Mouse (Mus musculus) kidney, embryonic 15.5 days (tissue): ENCODE measurements at regions not wholly inside any gene's neighbourhood (a gene's known extent, or its start where the extent isn't known, plus 50 kb on each side); places are given as distances from the start of the nearest gene placed in this dataset.
"Not testable (repeated sequence)": the region's sequence is repeated elsewhere in the genome, so short reads cannot be mapped to it uniquely, and the experiment has no call there.

Source experiments
- ATAC-seq: fragments of 200-750 bp; cut with Nextera tagmentation; replicated peaks from 2 replicates; pipeline ENCODE4 v1.8.0; 2017; ENCODE audit warnings: moderate TSS enrichment; ENCODE audit not compliant: low FRiP score
- H3K27ac ChIP-seq: fragments of 300-500 bp; sonication (generic); 2 replicates; pipeline ENCODE4 v1.5.1; 2015; ENCODE audit warnings: mild to moderate bottlenecking, inconsistent platforms
- H3K27me3 ChIP-seq: fragments of 300-500 bp; sonication (generic); 2 replicates; pipeline ENCODE4 v1.6.1; 2015; ENCODE audit warnings: inconsistent platforms
- H3K36me3 ChIP-seq: fragments of 300-500 bp; sonication (generic); 2 replicates; pipeline ENCODE4 v1.6.1; 2015; ENCODE audit warnings: inconsistent platforms
- H3K4me1 ChIP-seq: fragments of 300-500 bp; sonication (generic); 2 replicates; pipeline ENCODE4 v1.6.1; 2015; ENCODE audit warnings: inconsistent platforms
- H3K4me2 ChIP-seq: fragments of 300-500 bp; sonication (generic); 2 replicates; pipeline ENCODE4 v1.6.1; 2015; ENCODE audit warnings: moderate library complexity, mild to moderate bottlenecking, inconsistent platforms
- H3K4me3 ChIP-seq: fragments of 300-500 bp; sonication (generic); replicated peaks from 2 replicates; pipeline ENCODE4 v1.5.1; 2015; ENCODE audit warnings: mild to moderate bottlenecking, inconsistent platforms
- H3K9ac ChIP-seq: fragments of 300-500 bp; sonication (generic); 2 replicates; pipeline ENCODE4 v1.6.1; 2015; ENCODE audit warnings: mild to moderate bottlenecking, inconsistent platforms
- H3K9me3 ChIP-seq: fragments of 300-500 bp; sonication (generic); replicated peaks from 2 replicates; pipeline ENCODE4 v1.6.1; 2016; ENCODE audit warnings: inconsistent platforms
- WGBS: fragments of 180-500 bp; shearing (Covaris S2); methylation state at CpG from one replicate; pipeline ENCODE4 v1.1.7; 2015; ENCODE audit warnings: mixed read lengths; 5-methylcytosine and 5-hydroxymethylcytosine counted together

DNA sequence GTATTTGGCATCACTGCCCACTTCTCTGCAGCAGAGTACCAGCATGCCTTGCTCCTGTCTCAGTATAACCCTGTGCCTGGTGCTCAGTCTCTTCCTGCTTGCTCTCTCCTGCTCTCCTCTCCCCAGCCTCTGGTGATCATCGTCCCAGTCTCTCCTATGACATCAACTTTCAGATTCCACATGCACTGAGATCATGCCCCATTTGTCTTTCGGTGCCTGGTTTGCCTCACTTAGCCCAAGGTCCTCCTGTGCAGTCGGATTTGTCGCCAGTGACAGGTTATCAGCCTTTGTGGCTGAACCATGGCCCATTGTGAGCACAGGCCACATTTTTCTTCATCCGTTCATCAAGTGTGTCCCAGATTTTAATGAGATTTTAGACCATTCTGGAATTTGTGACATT, 314.0 kb downstream of the Diras2 start:
- H3K27me3 ChIP-seq: no peaks in the 10 kb centered on the region

GRCm38 (mm10) chr13:52217741-52218140, 313.3 kb downstream of the Diras2 start:
- Histone ChIP-seq H3K36me3 (no peaks in the 10 kb centered on the region), H3K4me2 (no peak overlapping the region), H3K27me3 (no peaks in the 10 kb centered on the region), H3K9ac (no peak overlapping the region), H3K27ac (no peak overlapping the region), H3K4me1 (peaks cover 12% of the 10 kb centered on the region), H3K9me3 (no peaks in the 10 kb centered on the region), H3K4me3 (no peak overlapping the region)
- 66% methylated on average over 7 of the region's 7 CpGs for WGBS
- ATAC-seq: no peak

More for the DNA sequence above, 314.0 kb downstream of the Diras2 start:
- Histone ChIP-seq H3K36me3 (no peaks in the 10 kb centered on the region), H3K4me1 (peaks cover 5% of the 10 kb centered on the region), H3K4me3 (no peak overlapping the region), H3K9me3 (no peaks in the 10 kb centered on the region), H3K9ac (no peak overlapping the region), H3K4me2 (no peak overlapping the region), H3K27ac (no peak overlapping the region)
- WGBS: 78% methylated on average over 5 of the region's 5 CpGs
- ATAC-seq: no peak

GRCm38 (mm10) chr13:52222315-52223097, 308.6 kb downstream of the Diras2 start:
- Histone ChIP-seq H3K4me2 (no peak overlapping the region), H3K4me1 (peaks cover 19% of the 10 kb centered on the region), H3K4me3 (no peak overlapping the region), H3K27ac (no peak overlapping the region), H3K9ac (no peak overlapping the region), H3K9me3 (no peaks in the 10 kb centered on the region), H3K36me3 (no peaks in the 10 kb centered on the region), H3K27me3 (no peaks in the 10 kb centered on the region)
- ATAC-seq: 0 out of 2 replicates have a peak, but pooled peaks have one; percentile 29
- 35% methylated on average over 11 of the region's 11 CpGs for WGBS

- Histone ChIP-seq H3K9ac (no peak overlapping the region), H3K27ac (no peak overlapping the region), H3K4me2 (no peak overlapping the region), H3K36me3 (no peaks in the 10 kb centered on the region), H3K27me3 (no peaks in the 10 kb centered on the region), H3K9me3 (no peaks in the 10 kb centered on the region), H3K4me3 (no peak overlapping the region), H3K4me1 (peaks cover 19% of the 10 kb centered on the region)
- peak; percentile 25; the same call in 1 of the 2 replicates for ATAC-seq
- WGBS: 68% methylated on average over 6 of the region's 6 CpGs
These were observed 307.7 kb downstream of the Diras2 start for GRCm38 (mm10) chr13:52223098-52223962.

GRCm38 (mm10) chr13:52233971-52234370, 297.1 kb downstream of the Diras2 start:
- H3K9me3 ChIP-seq: no peaks in the 10 kb centered on the region
- H3K27ac ChIP-seq: no peak overlapping the region
- WGBS: 65% methylated on average over 5 of the region's 5 CpGs
- H3K27me3 ChIP-seq: no peaks in the 10 kb centered on the region
- H3K4me1 ChIP-seq: peaks cover 7% of the 10 kb centered on the region; the same call in 1 of the 2 replicates
- no peak overlapping the region for H3K4me3 ChIP-seq
- ATAC-seq: no peak
- H3K4me2 ChIP-seq: no peak overlapping the region
- no peaks in the 10 kb centered on the region for H3K36me3 ChIP-seq
- H3K9ac ChIP-seq: no peak overlapping the region

DNA sequence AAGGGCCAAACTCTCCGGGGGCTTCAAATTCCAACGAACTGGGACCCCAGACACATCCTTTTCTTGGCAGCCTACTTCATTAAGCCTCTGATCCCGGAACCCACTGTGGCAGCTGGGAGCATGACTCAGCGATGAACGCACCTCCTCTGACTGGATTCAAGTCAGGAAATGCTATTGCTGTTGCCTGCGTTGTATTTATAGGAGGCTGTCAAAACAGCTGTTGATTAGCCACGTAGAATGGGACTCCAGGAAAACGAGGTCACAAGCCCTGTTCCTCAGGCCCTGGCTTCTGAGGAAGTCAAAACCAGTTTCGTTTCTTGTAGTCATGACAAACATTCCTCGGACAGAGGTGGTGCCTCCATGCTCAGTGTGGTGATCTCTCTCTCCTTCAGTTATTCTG, 295.0 kb downstream of the Diras2 start:
- Histone ChIP-seq H3K27ac (no peak overlapping the region), H3K27me3 (no peaks in the 10 kb centered on the region), H3K36me3 (no peaks in the 10 kb centered on the region), H3K4me3 (no peak overlapping the region), H3K4me2 (no peak overlapping the region), H3K4me1 (peaks cover 7% of the 10 kb centered on the region; the same call in 1 of the 2 replicates), H3K9me3 (no peaks in the 10 kb centered on the region), H3K9ac (no peak overlapping the region)
- no peak for ATAC-seq
- 38% methylated on average over 10 of the region's 10 CpGs for WGBS

GRCm38 (mm10) chr13:52239563-52239962, 291.5 kb downstream of the Diras2 start:
- Histone ChIP-seq H3K4me2 (no peak overlapping the region), H3K9me3 (no peaks in the 10 kb centered on the region), H3K36me3 (no peaks in the 10 kb centered on the region), H3K4me3 (no peak overlapping the region), H3K4me1 (peaks cover 7% of the 10 kb centered on the region; the same call in 1 of the 2 replicates), H3K27ac (no peak overlapping the region), H3K27me3 (no peaks in the 10 kb centered on the region), H3K9ac (no peak overlapping the region)
- no peak for ATAC-seq
- WGBS: 98% methylated on average over 1 of the region's 1 CpGs

- no peaks in the 10 kb centered on the region for H3K9me3 ChIP-seq
- H3K27ac ChIP-seq: no peak overlapping the region
- H3K27me3 ChIP-seq: no peaks in the 10 kb centered on the region
- ATAC-seq: no peak
- no peak overlapping the region for H3K4me3 ChIP-seq
- H3K36me3 ChIP-seq: no peaks in the 10 kb centered on the region
- H3K4me1 ChIP-seq: no peaks in the 10 kb centered on the region
- H3K9ac ChIP-seq: no peak overlapping the region
- H3K4me2 ChIP-seq: no peak overlapping the region
- 50% methylated on average over 1 of the region's 1 CpGs for WGBS
These were observed 289.3 kb downstream of the Diras2 start for GRCm38 (mm10) chr13:52241761-52242160.

GRCm38 (mm10) chr13:52249492-52249891, 281.6 kb downstream of the Diras2 start:
- Histone ChIP-seq H3K4me1 (no peaks in the 10 kb centered on the region), H3K27me3 (0 out of 2 replicates have a peak, but pooled peaks cover 5% of the 10 kb centered on the region), H3K27ac (no peak overlapping the region), H3K4me3 (no peak overlapping the region), H3K9me3 (no peaks in the 10 kb centered on the region), H3K9ac (no peak overlapping the region), H3K36me3 (no peaks in the 10 kb centered on the region), H3K4me2 (no peak overlapping the region)
- no peak for ATAC-seq
- WGBS: 87% methylated on average over 2 of the region's 2 CpGs

GRCm38 (mm10) chr13:52250371-52250770, 280.7 kb downstream of the Diras2 start:
- no peaks in the 10 kb centered on the region for H3K4me1 ChIP-seq
- no peak for ATAC-seq
- H3K27ac ChIP-seq: no peak overlapping the region
- 0 out of 2 replicates have a peak, but pooled peaks cover 5% of the 10 kb centered on the region for H3K27me3 ChIP-seq
- no peak overlapping the region for H3K4me3 ChIP-seq
- H3K36me3 ChIP-seq: no peaks in the 10 kb centered on the region
- 62% methylated on average over 4 of the region's 4 CpGs for WGBS
- H3K4me2 ChIP-seq: no peak overlapping the region
- no peak overlapping the region for H3K9ac ChIP-seq
- H3K9me3 ChIP-seq: no peaks in the 10 kb centered on the region

DNA sequence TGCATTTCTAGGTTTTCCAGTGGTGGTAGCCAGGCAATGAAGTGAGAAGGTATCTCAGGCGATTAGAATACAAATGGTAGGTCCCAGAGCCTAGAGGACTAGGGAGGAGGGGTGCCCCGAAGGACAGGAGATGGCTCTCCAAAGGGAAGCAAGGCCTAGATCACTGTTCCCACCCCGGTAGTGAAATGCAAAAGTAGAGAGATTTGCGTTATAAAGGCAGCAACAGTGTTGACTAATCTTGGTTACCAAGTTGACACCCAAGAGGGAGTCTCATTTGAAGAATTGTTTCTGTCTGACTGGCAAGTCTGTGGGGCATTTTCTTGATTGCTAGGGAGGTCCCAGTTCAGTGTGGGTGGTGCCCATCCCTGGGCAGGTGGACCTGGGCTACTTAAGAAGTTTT, 278.8 kb downstream of the Diras2 start:
- 42% methylated on average over 4 of the region's 4 CpGs for WGBS

DNA sequence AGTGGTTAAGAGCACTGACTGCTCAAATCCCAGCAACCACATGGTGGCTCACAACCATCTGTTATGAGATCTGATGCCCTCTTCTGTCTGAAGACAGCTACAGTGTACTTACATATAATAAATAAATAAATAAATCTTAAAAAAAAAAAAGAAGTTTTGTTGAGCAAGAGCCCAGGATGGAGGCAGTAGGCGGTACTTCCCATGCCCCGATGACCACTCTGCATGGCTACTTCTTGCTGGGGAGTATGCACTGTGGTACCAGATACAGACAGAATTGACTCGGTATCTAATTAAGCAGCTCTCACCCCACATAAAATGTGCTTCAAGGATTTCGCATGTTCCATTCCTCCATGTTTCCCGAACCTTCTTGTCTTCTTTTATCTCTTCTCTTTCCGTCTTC, 278.4 kb downstream of the Diras2 start:
- not testable (repeated sequence) for H3K4me3 ChIP-seq, H3K36me3 ChIP-seq, H3K9me3 ChIP-seq, ATAC-seq, H3K4me1 ChIP-seq, H3K27me3 ChIP-seq, H3K27ac ChIP-seq, H3K4me2 ChIP-seq, H3K9ac ChIP-seq
- 30% methylated on average over 6 of the region's 6 CpGs for WGBS

More for the DNA sequence above, 278.8 kb downstream of the Diras2 start:
- Histone ChIP-seq H3K4me3 (no peak overlapping the region), H3K4me2 (no peak overlapping the region), H3K4me1 (peaks cover 3% of the 10 kb centered on the region; the same call in 1 of the 2 replicates), H3K36me3 (no peaks in the 10 kb centered on the region), H3K9me3 (no peaks in the 10 kb centered on the region), H3K9ac (no peak overlapping the region), H3K27me3 (0 out of 2 replicates have a peak, but pooled peaks cover 5% of the 10 kb centered on the region), H3K27ac (no peak overlapping the region)
- ATAC-seq: no peak
